Mouse (Mus musculus): Measurements from ENCODE around the gene Fuca1.

Gene Fuca1

GRCm38 (mm10) chr4:135951505-135951904 is 31.0 kb downstream of the Fuca1 start:
- no peak for DNase-seq (ENCODE audit: low spot score in 2 of 2)

GRCm38 (mm10) chr4:135953179-135953578 is 32.6 kb downstream of the Fuca1 start:
- no peak for DNase-seq (ENCODE audit: low spot score in 2 of 2)

DNA sequence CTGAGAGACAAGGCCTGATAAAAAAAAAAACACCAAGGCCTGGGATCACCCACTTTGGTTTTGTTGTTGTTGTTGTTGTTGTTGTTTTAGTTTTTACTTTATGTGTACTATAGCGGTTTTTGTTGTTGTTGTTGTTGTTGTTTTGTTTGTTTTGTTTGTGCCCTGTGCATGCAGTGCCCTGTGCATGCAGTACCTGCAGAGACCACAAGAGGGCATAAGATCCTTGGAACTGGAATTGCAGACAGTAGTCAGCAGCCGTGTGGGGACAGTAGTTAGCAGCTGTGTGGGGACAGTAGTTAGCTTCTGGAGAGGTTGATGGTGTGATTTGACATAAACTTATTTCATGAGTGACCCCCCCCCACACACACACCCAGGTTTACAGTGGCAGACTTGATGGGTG is 33.7 kb downstream of the Fuca1 start:
- peak; percentile 48 to 59 for DNase-seq (ENCODE audit: low spot score in 2 of 2)

DNA sequence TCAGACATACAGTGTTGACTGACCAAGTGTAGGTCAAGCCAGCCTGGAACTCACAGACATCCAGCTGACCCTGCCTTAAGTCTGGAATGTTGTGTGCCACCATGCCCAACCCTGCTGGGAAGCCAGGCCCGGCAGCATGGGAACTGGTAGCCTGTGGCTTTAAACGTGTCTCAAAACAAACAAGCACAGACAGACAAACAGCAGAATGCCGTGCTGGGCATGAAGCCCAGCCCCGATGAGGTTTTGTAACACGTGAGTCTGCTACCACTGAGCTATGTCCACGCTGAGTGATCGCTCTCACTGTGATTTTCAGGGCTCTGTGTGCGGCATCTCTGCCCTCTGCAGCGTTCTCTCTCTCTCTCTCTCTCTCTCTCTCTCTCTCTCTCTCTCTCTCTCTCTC is 35.4 kb downstream of the Fuca1 start:
- no peak for DNase-seq (ENCODE audit: low spot score in 2 of 2)

- no peak for DNase-seq (ENCODE audit: low spot score in 2 of 2)
Measured at GRCm38 (mm10) chr4:135958354-135958753, 37.8 kb downstream of the Fuca1 start.

GRCm38 (mm10) chr4:135960717-135961116 is 40.2 kb downstream of the Fuca1 start:
- DNase-seq (ENCODE audit: low spot score in 2 of 2): peak; percentile 73 to 83

DNA sequence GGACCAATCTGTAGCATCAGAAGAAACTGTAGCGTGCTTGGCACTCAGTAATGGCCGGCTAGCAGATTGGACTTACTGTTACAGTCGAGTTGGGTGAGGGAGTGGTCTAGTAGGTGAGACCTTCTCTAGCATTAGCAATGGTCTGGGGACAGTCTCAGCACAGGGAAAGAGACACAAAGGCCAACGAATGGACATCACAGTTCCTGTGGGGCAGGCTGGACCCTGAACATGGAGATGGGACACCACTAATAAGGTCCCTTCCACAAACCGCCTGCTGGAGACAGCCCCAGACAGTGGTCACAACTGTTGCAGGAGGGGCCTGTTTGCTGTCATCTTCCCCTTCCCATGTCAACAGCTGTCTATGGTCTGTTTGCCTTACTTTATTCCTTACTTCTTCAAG is 41.2 kb downstream of the Fuca1 start:
- no peak for DNase-seq (ENCODE audit: low spot score in 2 of 2)

- DNase-seq (ENCODE audit: low spot score in 2 of 2): no peak
Measured at GRCm38 (mm10) chr4:135962198-135962597, 41.7 kb downstream of the Fuca1 start.

GRCm38 (mm10) chr4:135962946-135963345 is 42.4 kb downstream of the Fuca1 start:
- DNase-seq (ENCODE audit: low spot score in 2 of 2): no peak

- peak; percentile 96 for DNase-seq (ENCODE audit: low spot score in 2 of 2)
Measured at GRCm38 (mm10) chr4:135963457-135964193, 43.1 kb downstream of the Fuca1 start, which contains the start of gene Gale. Gale (plus strand) TSS chr4:135963727.

- DNase-seq (ENCODE audit: low spot score in 2 of 2): peak; percentile 43 to 45
Measured at GRCm38 (mm10) chr4:135964426-135964825, 43.9 kb downstream of the Fuca1 start.

DNA sequence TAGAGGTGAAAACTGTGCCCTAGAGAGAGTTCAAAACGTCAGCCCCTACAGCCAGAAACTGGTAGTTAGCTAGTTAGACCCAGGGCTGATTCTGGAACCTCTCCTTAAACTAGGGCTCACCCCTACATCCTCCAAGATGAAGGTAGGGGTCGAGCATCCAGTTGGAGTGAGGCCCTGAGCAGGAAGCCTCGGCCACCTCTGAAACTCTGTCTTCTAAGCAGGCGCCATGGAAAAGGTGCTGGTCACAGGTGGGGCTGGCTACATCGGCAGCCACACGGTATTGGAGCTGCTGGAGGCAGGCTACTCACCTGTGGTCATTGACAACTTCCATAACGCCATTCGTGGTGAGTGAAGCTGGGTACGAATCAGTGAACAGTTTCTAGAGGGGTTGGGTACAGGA is 44.6 kb downstream of the Fuca1 start:
- DNase-seq (ENCODE audit: low spot score in 2 of 2): no peak

DNA sequence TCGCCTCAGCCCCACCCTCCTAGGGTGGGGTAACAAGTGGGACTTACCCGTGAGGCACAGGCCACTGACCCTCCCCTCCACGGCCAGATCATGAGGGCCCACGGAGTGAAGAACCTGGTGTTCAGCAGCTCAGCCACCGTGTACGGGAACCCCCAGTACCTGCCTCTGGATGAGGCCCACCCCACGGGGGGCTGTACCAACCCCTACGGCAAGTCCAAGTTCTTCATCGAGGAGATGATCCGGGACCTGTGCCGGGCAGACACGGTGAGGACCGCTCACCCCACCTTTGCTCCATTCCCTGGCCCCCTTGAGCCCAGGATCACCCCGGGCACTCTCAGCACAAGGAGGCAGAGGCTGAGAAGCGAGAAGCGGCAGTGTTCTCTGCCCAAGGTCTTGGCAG is 45.7 kb downstream of the Fuca1 start:
- DNase-seq (ENCODE audit: low spot score in 2 of 2): no peak

GRCm38 (mm10) chr4:135967086-135967760 is 46.7 kb downstream of the Fuca1 start:
- no peak for DNase-seq (ENCODE audit: low spot score in 2 of 2)

DNA sequence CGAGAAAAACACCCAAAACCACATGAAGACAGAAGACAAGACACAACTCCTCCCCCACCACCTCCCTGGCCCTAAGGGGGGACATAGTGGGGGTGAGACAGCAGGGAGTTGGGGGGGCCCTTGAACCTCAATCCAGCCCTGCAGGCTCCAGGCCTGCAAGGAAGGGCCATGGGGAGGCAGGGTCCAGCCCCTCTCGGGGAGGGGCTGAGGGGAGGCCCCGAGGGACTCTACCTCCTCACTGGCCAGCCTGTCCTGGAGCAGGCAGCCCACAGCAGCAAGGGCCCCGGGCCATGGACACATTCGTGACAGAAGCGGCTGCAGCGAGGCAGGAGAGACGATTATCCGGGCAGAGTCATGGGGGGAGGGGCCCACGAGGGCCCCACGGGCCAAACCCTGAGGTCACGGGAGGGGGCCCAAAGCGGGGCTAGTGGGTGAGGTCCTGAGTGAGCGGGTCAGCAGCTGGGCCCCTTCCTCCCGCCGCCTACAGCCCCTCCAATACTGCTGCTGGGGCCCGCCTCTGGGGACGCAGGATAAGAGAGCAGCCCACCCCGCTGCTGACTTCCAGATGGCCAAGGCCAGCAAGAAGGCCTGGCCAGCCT is 47.8 kb downstream of the Fuca1 start:
- DNase-seq (ENCODE audit: low spot score in 2 of 2): no peak

- no peak for DNase-seq (ENCODE audit: low spot score in 2 of 2)
Measured at GRCm38 (mm10) chr4:135969070-135969750, 48.7 kb downstream of the Fuca1 start.

- DNase-seq (ENCODE audit: low spot score in 2 of 2): peak in 1 of 2 experiments; percentile 1
Measured at GRCm38 (mm10) chr4:135970585-135970984, 50.0 kb downstream of the Fuca1 start.

DNA sequence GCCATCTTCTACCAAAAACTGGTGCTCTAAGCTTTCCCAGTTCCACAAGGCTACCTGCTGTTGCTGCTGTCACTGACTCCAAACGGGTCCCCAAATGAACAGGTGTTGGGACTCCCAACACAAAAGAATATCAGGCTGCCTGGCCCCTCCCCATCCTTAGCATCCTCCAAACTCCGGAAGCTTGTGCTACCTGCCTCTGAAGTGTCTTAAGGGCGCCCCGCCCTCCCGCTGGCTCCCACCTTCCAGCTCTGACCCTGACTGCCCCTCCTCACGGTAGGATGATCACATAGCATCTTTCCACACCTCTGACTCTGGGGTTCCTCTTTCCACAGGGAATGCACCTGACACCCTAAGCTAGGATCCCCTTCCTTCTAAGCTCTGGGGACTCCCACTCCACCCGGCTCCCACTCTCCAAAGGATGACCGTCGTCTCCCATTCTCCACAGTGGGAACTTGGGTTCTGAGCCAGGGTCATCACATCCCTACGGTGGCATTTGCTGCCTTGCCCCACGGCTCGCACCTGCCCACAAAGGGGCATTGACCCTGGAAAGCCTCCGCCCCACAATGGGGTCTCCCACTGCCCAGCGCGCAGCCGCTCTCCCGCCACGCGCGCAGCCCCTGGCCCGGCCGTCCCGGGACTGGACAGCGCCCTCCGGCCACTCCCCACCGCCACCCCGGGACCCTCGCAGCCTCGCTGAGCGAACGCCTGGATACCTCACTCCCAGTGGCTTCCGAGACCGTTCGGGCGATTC is 51.4 kb downstream of the Fuca1 start:
- DNase-seq (ENCODE audit: low spot score in 2 of 2): peak in 1 of 2 experiments; percentile 31

GRCm38 (mm10) chr4:135972556-135972906 is 52.0 kb downstream of the Fuca1 start, which contains the start of gene Lypla2:
Lypla2 (minus strand) TSS chr4:135972626.
- peak; percentile 84 for DNase-seq (ENCODE audit: low spot score in 2 of 2)

GRCm38 (mm10) chr4:135972911-135973811 is 52.6 kb downstream of the Fuca1 start:
- no peak for DNase-seq (ENCODE audit: low spot score in 2 of 2)
